Mouse (Mus musculus) C2C12 (cell line): ENCODE measurements around the gene Rgp1.

Experiments used
- CTCF ChIP-seq: IDR thresholded peaks from one replicate; pipeline ENCODE4 v1.5.1; 2011; ENCODE audit not compliant: control insufficient read depth, insufficient read depth, insufficient read length
- MAX ChIP-seq: IDR thresholded peaks from one replicate; pipeline ENCODE4 v1.6.1; 2011; ENCODE audit warnings: mild to moderate bottlenecking, control low read depth

- TF ChIP-seq MAX: no peak
- no peak for TF ChIP-seq CTCF
Observed at GRCm38 (mm10) chr4:43552437-43552836, 26.1 kb upstream of the Rgp1 start.
